Mouse (Mus musculus) hindbrain, embryonic 11.5 days (tissue): ENCODE results near the gene Serpina6. TPM values are rescaled to one million over a fixed set of nuclear protein-coding genes. Genes with fewer than 3 reads are reported as not detected.

ENCODE experiments used
- ATAC-seq: fragments of 200-750 bp; cut with Nextera tagmentation; 2 replicates; pipeline ENCODE4 v1.8.0; 2017; ENCODE audit warnings: mild to moderate bottlenecking, moderate TSS enrichment, moderate library complexity; ENCODE audit not compliant: low FRiP score
- DNase-seq: peaks from one replicate; pipeline ENCODE4 v3.0.0-alpha.2; 2015; ENCODE audit warnings: low spot score
- H3K27ac ChIP-seq: fragments of 300-500 bp; sonication (generic); 2 replicates; pipeline ENCODE4 v1.5.1; 2014; ENCODE audit warnings: mild to moderate bottlenecking, low read depth, low read length
- H3K27me3 ChIP-seq: fragments of 300-500 bp; sonication (generic); 2 replicates; pipeline ENCODE4 v1.6.1; 2014; ENCODE audit warnings: mild to moderate bottlenecking, low read length, moderate library complexity, mixed read lengths; ENCODE audit not compliant: control insufficient read depth, insufficient read depth
- H3K36me3 ChIP-seq: fragments of 300-500 bp; sonication (generic); 2 replicates; pipeline ENCODE4 v1.6.1; 2014; ENCODE audit warnings: mild to moderate bottlenecking, low read length, moderate library complexity, mixed read lengths; ENCODE audit not compliant: control insufficient read depth, insufficient read depth
- H3K4me1 ChIP-seq: fragments of 300-500 bp; sonication (generic); replicated peaks from 2 replicates; pipeline ENCODE4 v1.6.1; 2014; ENCODE audit warnings: low read length, mixed read lengths; ENCODE audit not compliant: control insufficient read depth, insufficient read depth
- H3K4me2 ChIP-seq: fragments of 300-500 bp; sonication (generic); replicated peaks from 2 replicates; pipeline ENCODE4 v1.6.1; 2014; ENCODE audit warnings: mild to moderate bottlenecking, low read depth, low read length
- H3K4me3 ChIP-seq: fragments of 300-500 bp; sonication (generic); 2 replicates; pipeline ENCODE4 v1.5.1; 2014; ENCODE audit warnings: low read depth, low read length
- H3K9ac ChIP-seq: fragments of 300-500 bp; sonication (generic); 2 replicates; pipeline ENCODE4 v1.6.1; 2014; ENCODE audit warnings: low read depth, low read length
- H3K9me3 ChIP-seq: fragments of 300-500 bp; sonication (generic); 2 replicates; pipeline ENCODE4 v1.6.1; 2016; ENCODE audit warnings: low read length; ENCODE audit not compliant: control insufficient read depth
- WGBS: fragments of 180-500 bp; shearing (Covaris S2); extraction: QIAGEN DNeasy Blood & Tissue Kit; methylation state at CpG from one replicate; pipeline ENCODE4 v1.1.7; 2014; 5-methylcytosine and 5-hydroxymethylcytosine counted together
- polyA plus RNA-seq: library from polyadenylated mRNA; unstranded; fragments of >200 nt; fragmentation: Nextera tagmentation; extraction: Ambion mirVana; gene quantifications from 2 replicates; pipeline ENCODE4 v1.2.1, GENCODE M21; 2014

Gene Serpina6
- polyA plus RNA-seq, 1 experiment from 2014 or later = not detected

GRCm38 (mm10) chr12:103644601-103645000 lies 12.4 kb downstream of the Serpina6 start:
- Histone ChIP-seq H3K9me3 (no peaks in the 10 kb centered on the region), H3K9ac (no peak overlapping the region), H3K27me3 (no peaks in the 10 kb centered on the region), H3K27ac (no peak overlapping the region), H3K4me1 (no peaks in the 10 kb centered on the region), H3K36me3 (no peaks in the 10 kb centered on the region), H3K4me3 (no peak overlapping the region), H3K4me2 (no peak overlapping the region)
- DNase-seq = no peak
- no peak for ATAC-seq
- WGBS = 35% methylated on average over 5 of the region's 5 CpGs

DNA sequence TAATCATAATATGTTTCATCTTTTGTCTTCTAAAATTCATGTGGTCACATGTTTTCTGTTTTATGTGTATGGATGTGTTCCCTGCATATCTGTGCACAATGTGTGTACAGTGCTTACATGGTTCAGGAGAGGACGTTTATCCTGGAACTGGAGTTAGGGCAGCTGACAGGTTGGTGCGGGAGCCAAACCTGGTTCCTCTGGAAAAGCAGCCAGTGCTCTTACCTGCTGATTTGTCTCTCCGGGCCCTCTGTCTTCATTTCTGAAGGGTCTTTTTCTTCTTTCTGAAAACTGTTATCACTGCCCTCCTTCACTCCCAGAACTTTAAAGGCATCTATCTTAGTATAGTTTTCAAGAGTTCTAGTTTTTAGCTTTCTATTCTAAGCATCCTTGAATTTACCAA lies 13.2 kb downstream of the Serpina6 start:
- Histone ChIP-seq H3K27me3 (no peaks in the 10 kb centered on the region), H3K36me3 (no peaks in the 10 kb centered on the region), H3K27ac (no peak overlapping the region), H3K4me3 (no peak overlapping the region), H3K9ac (no peak overlapping the region), H3K9me3 (no peaks in the 10 kb centered on the region), H3K4me2 (no peak overlapping the region), H3K4me1 (no peaks in the 10 kb centered on the region)
- no peak for ATAC-seq
- 80% methylated on average over 3 of the region's 3 CpGs for WGBS
- no peak for DNase-seq

DNA sequence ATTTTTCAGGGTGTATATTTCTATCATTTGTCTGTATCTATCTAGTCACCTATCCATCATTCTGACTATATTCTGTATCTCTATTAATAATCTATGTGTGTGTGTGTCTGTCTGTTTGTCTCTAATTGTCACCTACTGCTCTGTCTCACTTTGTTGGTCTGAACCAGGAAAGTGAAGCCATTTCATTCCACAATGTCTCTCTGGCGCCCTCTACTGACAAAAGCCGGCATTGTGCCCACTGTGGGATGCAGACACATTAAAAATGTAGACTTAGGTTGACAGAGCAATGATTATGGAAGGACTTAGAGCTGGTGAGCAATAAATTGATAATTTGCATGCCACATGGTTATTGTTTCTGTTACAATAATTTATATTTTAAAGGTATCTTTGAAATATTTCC lies 13.7 kb downstream of the Serpina6 start:
- 2% methylated on average over 2 of the region's 2 CpGs for WGBS
- Histone ChIP-seq H3K9me3 (no peaks in the 10 kb centered on the region), H3K4me3 (no peak overlapping the region), H3K36me3 (no peaks in the 10 kb centered on the region), H3K9ac (no peak overlapping the region), H3K27ac (no peak overlapping the region), H3K4me1 (no peaks in the 10 kb centered on the region), H3K4me2 (no peak overlapping the region), H3K27me3 (no peaks in the 10 kb centered on the region)
- DNase-seq = peak; percentile 90
- ATAC-seq = peak; percentile 51; the same call in 1 of the 2 replicates

GRCm38 (mm10) chr12:103635846-103636245 lies 21.2 kb downstream of the Serpina6 start:
- no peak overlapping the region for H3K27ac ChIP-seq
- WGBS = 90% methylated on average over 2 of the region's 2 CpGs
- no peak for ATAC-seq

DNA sequence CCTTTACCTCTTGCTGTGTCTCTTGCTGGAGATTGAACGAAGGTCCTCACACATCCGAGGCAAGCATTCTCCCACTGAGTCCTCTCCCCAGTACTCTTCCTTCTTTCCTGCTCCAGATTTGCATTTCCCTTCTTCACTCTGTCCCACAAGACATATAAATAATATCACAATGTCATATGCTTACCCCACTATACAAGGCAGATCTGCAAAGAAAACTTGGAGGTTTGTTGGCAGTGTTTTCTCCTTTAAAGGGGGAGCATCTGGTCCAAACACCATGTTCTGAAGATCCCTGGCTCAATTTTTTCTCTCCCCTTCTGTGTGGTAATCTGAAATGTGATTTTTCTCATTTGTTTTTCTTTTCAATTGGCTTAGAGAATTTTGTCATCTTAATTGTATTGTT lies 22.6 kb downstream of the Serpina6 start:
- Histone ChIP-seq H3K36me3 (no peaks in the 10 kb centered on the region), H3K4me3 (no peak overlapping the region), H3K27me3 (no peaks in the 10 kb centered on the region), H3K9ac (no peak overlapping the region), H3K4me1 (no peaks in the 10 kb centered on the region), H3K27ac (no peak overlapping the region), H3K4me2 (no peak overlapping the region), H3K9me3 (no peaks in the 10 kb centered on the region)
- DNase-seq = no peak
- no peak for ATAC-seq
- 70% methylated on average over 2 of the region's 2 CpGs for WGBS

More at GRCm38 (mm10) chr12:103635846-103636245, 21.2 kb downstream of the Serpina6 start:
- no peaks in the 10 kb centered on the region for H3K4me1 ChIP-seq
- no peaks in the 10 kb centered on the region for H3K36me3 ChIP-seq
- H3K27me3 ChIP-seq = no peaks in the 10 kb centered on the region
- no peak for DNase-seq
- H3K9me3 ChIP-seq = no peaks in the 10 kb centered on the region
- H3K4me2 ChIP-seq = no peak overlapping the region
- no peak overlapping the region for H3K4me3 ChIP-seq
- H3K9ac ChIP-seq = no peak overlapping the region

GRCm38 (mm10) chr12:103631203-103631612 lies 25.8 kb downstream of the Serpina6 start, which contains the start of gene Serpina10:
Gene Serpina10 (minus strand): TSS chr12:103631444.
- Histone ChIP-seq H3K4me3 (no peak within 1 kb of the TSS), H3K9me3 (no peaks in the 10 kb centered on the region), H3K27ac (no peak within 1 kb of the TSS), H3K36me3 (no peaks in the 10 kb centered on the region), H3K9ac (no peak within 1 kb of the TSS), H3K4me1 (no peaks in the 10 kb centered on the region), H3K27me3 (no peaks in the 10 kb centered on the region), H3K4me2 (no peak within 1 kb of the TSS)
- DNase-seq (no peak), ATAC-seq (no peak)
- 79% methylated on average over 3 of the region's 3 CpGs for WGBS

DNA sequence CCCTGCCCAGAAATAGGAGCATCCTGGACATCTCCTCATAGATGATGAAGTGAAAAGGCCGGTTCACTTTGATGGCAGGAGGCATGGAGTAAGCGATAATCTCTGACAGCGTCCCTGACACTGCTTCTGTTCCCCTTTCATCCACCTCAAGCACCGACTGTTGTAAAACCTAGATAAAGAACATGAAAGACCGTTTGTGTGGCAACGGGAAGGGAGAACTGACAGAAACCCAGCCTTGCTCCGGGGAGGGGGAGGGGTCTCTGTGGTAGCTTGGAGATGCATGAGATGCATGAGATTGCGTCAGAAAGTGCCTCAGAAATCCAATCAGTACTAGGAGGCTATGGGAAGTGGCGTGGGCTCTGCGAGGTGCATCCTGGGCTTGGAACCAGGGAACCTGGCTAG lies 40.2 kb downstream of the Serpina6 start:
- Histone ChIP-seq H3K4me3 (no peak overlapping the region), H3K9ac (no peak overlapping the region), H3K36me3 (no peaks in the 10 kb centered on the region), H3K4me2 (no peak overlapping the region), H3K27ac (no peak overlapping the region), H3K9me3 (no peaks in the 10 kb centered on the region), H3K4me1 (no peaks in the 10 kb centered on the region), H3K27me3 (no peaks in the 10 kb centered on the region)
- WGBS = 92% methylated on average over 10 of the region's 10 CpGs
- ATAC-seq (no peak), DNase-seq (no peak)

DNA sequence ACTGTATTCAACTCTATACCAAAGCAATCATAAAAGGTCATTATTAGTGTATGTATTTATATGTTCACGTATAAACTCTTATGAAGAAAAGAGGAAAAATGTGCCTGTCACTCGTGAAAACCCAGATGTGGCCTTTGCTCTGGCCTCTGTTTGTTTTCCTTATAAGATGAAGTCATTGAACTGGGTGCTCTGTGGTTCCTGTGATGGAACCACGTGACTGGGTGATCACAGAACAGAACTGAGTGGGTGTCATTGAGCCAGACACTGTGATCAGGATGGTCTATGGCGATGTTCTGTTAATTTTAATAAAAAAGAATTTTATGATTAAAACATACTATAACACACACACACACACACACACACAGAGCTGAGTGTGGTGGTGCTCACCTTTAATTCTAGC lies 41.3 kb downstream of the Serpina6 start:
- DNase-seq = no peak
- Histone ChIP-seq H3K4me1 (no peaks in the 10 kb centered on the region), H3K4me3 (no peak overlapping the region), H3K27me3 (no peaks in the 10 kb centered on the region), H3K9me3 (no peaks in the 10 kb centered on the region), H3K27ac (no peak overlapping the region), H3K36me3 (no peaks in the 10 kb centered on the region), H3K4me2 (no peak overlapping the region), H3K9ac (no peak overlapping the region)
- WGBS = 86% methylated on average over 4 of the region's 4 CpGs
- no peak for ATAC-seq

GRCm38 (mm10) chr12:103615141-103615540 lies 41.9 kb downstream of the Serpina6 start:
- H3K36me3 ChIP-seq = no peaks in the 10 kb centered on the region
- H3K27ac ChIP-seq = no peak overlapping the region
- no peak overlapping the region for H3K4me3 ChIP-seq
- ATAC-seq (no peak), DNase-seq (no peak)
- no peaks in the 10 kb centered on the region for H3K27me3 ChIP-seq
- no peak overlapping the region for H3K4me2 ChIP-seq
- H3K4me1 ChIP-seq = no peaks in the 10 kb centered on the region
- no peaks in the 10 kb centered on the region for H3K9me3 ChIP-seq
- WGBS = 96% methylated on average over 1 of the region's 1 CpGs
- no peak overlapping the region for H3K9ac ChIP-seq
